Mouse (Mus musculus) myocyte (in vitro differentiated cells): ENCODE measurements at regions not wholly inside any gene's neighbourhood (a gene's known extent, or its start where the extent isn't known, plus 50 kb on each side); places are given as distances from the start of the nearest gene placed in this dataset.

Source experiments
- POLR2A ChIP-seq: IDR thresholded peaks from one replicate; pipeline ENCODE4 v1.6.1; 2011; ENCODE audit warnings: low read depth, mild to moderate bottlenecking, control low read depth, moderate library complexity; ENCODE audit not compliant: insufficient read length
- POLR2AphosphoS2 ChIP-seq: IDR thresholded peaks from one replicate; pipeline ENCODE4 v1.6.1; 2011; ENCODE audit warnings: low read depth, control low read depth; ENCODE audit not compliant: insufficient read length
- TCF3 ChIP-seq: IDR thresholded peaks from one replicate; pipeline ENCODE4 v1.6.1; 2011; ENCODE audit warnings: low read depth, control low read depth; ENCODE audit not compliant: insufficient read length

GRCm38 (mm10) chr8:44735801-44736200, 199.4 kb upstream of the Fat1 start:
- no peak for TF ChIP-seq POLR2A
- TF ChIP-seq TCF3, result no peak
- no peak for TF ChIP-seq POLR2AphosphoS2
